15 mouse cellular contexts compared by ENCODE assay signal in genomic region chr7:116606751-116607483, GRCm38 (mm10).
A peak's percentile ranks its signal among the peaks of the same experiment; 100 is the strongest.
DNase-seq lines count a peak whose midpoint lies in the region; ATAC-seq and TF ChIP-seq lines count a peak whose summit lies in the region.
"Had no signal": no experiment of that assay in that cellular context is flagged by ENCODE, and none has a peak within 500 bp of the region (broad histone marks: within the 10 kb centered on the region; RNA-seq: fewer than 3 reads in every experiment).

No protein-coding gene starts in this region.

- no peak overlapping the region for H3K4me3 ChIP-seq in liver, embryonic 15.5 days (replicated peaks)
- H3K4me3 ChIP-seq in liver, embryonic 11.5 days (ENCODE audit: low read depth, low read length) = no peak overlapping the region
- no peak overlapping the region for H3K4me3 ChIP-seq in cerebellum, adult 2 months (replicated peaks; ENCODE audit: insufficient read depth, low read depth, low read length)
- H3K4me3 ChIP-seq in liver, postnatal 0 days (ENCODE audit: low read depth, low read length) = no peak overlapping the region

- TF ChIP-seq POLR2A in cerebellum, adult 2 months (IDR thresholded peaks at IDR 0.05; ENCODE audit: borderline replicate concordance, insufficient read depth, low read length) = no peak

- H3K9me3 ChIP-seq in liver, embryonic 15.5 days (replicated peaks) = no peaks in the 10 kb centered on the region
- H3K9me3 ChIP-seq in liver, embryonic 11.5 days (ENCODE audit: control insufficient read depth, low read length) = no peaks in the 10 kb centered on the region
- H3K9me3 ChIP-seq in liver, postnatal 0 days (ENCODE audit: low read length) = no peaks in the 10 kb centered on the region
- H3K9me3 ChIP-seq: forebrain, embryonic 12.5 days; heart, embryonic 10.5 days; intestine, embryonic 15.5 days; limb, embryonic 12.5 days had no signal

- peak; percentile 13 for DNase-seq in cerebellum, adult 11 months
- no peak for DNase-seq in liver, embryonic 11.5 days (ENCODE audit: low spot score)
- peak; percentile 24 to 34 for DNase-seq in cerebellum, adult 2 months
- DNase-seq in liver, postnatal 0 days = peak; percentile 22
- DNase-seq in embryo, embryonic 10.5 days (ENCODE audit: low spot score) = no peak
- no peak for DNase-seq in thymus, postnatal 0 days (ENCODE audit: low spot score)
- DNase-seq: layer of hippocampus, postnatal 36 days; right cerebral cortex, postnatal 4 days; thymus, postnatal 25 days had no signal

- 0 out of 2 replicates have a peak overlapping the region, but pooled peaks have one; percentile 55 for H3K4me2 ChIP-seq in liver, embryonic 15.5 days
- H3K4me2 ChIP-seq in liver, embryonic 11.5 days = no peak overlapping the region
- peak overlapping the region; percentile 68; the same call in 1 of the 2 replicates for H3K4me2 ChIP-seq in liver, postnatal 0 days (ENCODE audit: low read depth, low read length)

- WGBS in liver, embryonic 15.5 days (ENCODE audit: insufficient replicate concordance) = 42% methylated on average over 6 of the region's 6 CpGs
- 62% methylated on average over 5 of the region's 6 CpGs for whole genome bisulfite sequencing in liver, embryonic 11.5 days
- 20% methylated on average over 6 of the region's 6 CpGs for WGBS in cerebellum, adult 2 months
- WGBS in liver, postnatal 0 days (ENCODE audit: insufficient replicate concordance) = 49% methylated on average over 6 of the region's 6 CpGs

- H3K36me3 ChIP-seq in liver, embryonic 15.5 days (replicated peaks) = no peaks in the 10 kb centered on the region
- H3K36me3 ChIP-seq in liver, embryonic 11.5 days (ENCODE audit: control insufficient read depth, insufficient read depth, low read length) = no peaks in the 10 kb centered on the region
- H3K36me3 ChIP-seq in liver, postnatal 0 days (replicated peaks; ENCODE audit: insufficient read depth, low read length) = no peaks in the 10 kb centered on the region
- H3K36me3 ChIP-seq: forebrain, embryonic 12.5 days; heart, embryonic 10.5 days; intestine, embryonic 15.5 days; limb, embryonic 12.5 days had no signal

- no peaks in the 10 kb centered on the region for H3K27me3 ChIP-seq in liver, embryonic 15.5 days
- no peaks in the 10 kb centered on the region for H3K27me3 ChIP-seq in liver, embryonic 11.5 days (replicated peaks; ENCODE audit: control insufficient read depth, insufficient read depth, low read length)
- H3K27me3 ChIP-seq in cerebellum, adult 2 months (ENCODE audit: control insufficient read depth, insufficient read depth, low read length) = no peaks in the 10 kb centered on the region
- no peaks in the 10 kb centered on the region for H3K27me3 ChIP-seq in liver, postnatal 0 days (ENCODE audit: insufficient read depth, low read length)
- H3K27me3 ChIP-seq: forebrain, embryonic 12.5 days; intestine, embryonic 15.5 days had no signal

- ATAC-seq in cerebellum, adult (ENCODE audit: insufficient number of reproducible peaks, low FRiP score, low TSS enrichment) = no peak
- ATAC-seq in liver, embryonic 15.5 days (ENCODE audit: insufficient read depth) = no peak; the same call in 1 of the 2 replicates
- no peak for ATAC-seq in liver, embryonic 11.5 days (replicated peaks; ENCODE audit: low FRiP score)
- no peak for ATAC-seq in liver, postnatal 0 days

- TF ChIP-seq CTCF in cerebellum, adult 2 months (IDR thresholded peaks at IDR 0.05; ENCODE audit: borderline replicate concordance, insufficient read depth, low read depth, low read length) = no peak
- TF ChIP-seq CTCF in liver, postnatal 0 days (IDR thresholded peaks at IDR 0.05; ENCODE audit: low read depth) = no peak

- H3K27ac ChIP-seq in liver, embryonic 15.5 days (replicated peaks) = no peak overlapping the region
- no peak overlapping the region for H3K27ac ChIP-seq in liver, embryonic 11.5 days (ENCODE audit: low read depth, low read length)
- no peak overlapping the region for H3K27ac ChIP-seq in cerebellum, adult 2 months (ENCODE audit: insufficient read depth, low read length)
- no peak overlapping the region for H3K27ac ChIP-seq in liver, postnatal 0 days (ENCODE audit: low read depth)
- H3K27ac ChIP-seq: forebrain, embryonic 12.5 days; intestine, embryonic 15.5 days; limb, embryonic 12.5 days had no signal

- no peak for TF ChIP-seq EP300 in liver, postnatal 0 days (IDR thresholded peaks at IDR 0.05; ENCODE audit: low read depth)

- 0 out of 2 replicates have a peak, but pooled peaks cover 6% of the 10 kb centered on the region for H3K4me1 ChIP-seq in liver, embryonic 15.5 days (replicated peaks)
- H3K4me1 ChIP-seq in liver, embryonic 11.5 days (replicated peaks; ENCODE audit: control insufficient read depth, insufficient read depth, low read length) = peaks cover 7% of the 10 kb centered on the region
- H3K4me1 ChIP-seq in cerebellum, adult 2 months (ENCODE audit: control insufficient read depth, insufficient read depth, low read length) = peaks cover 5% of the 10 kb centered on the region; the same call in 1 of the 2 replicates
- peaks cover 9% of the 10 kb centered on the region for H3K4me1 ChIP-seq in liver, postnatal 0 days (ENCODE audit: insufficient read depth)

- no peak overlapping the region for H3K9ac ChIP-seq in liver, embryonic 15.5 days
- no peak overlapping the region for H3K9ac ChIP-seq in liver, embryonic 11.5 days (ENCODE audit: low read depth, low read length)
- H3K9ac ChIP-seq in liver, postnatal 0 days (replicated peaks) = no peak overlapping the region
- H3K9ac ChIP-seq: forebrain, embryonic 12.5 days; intestine, embryonic 15.5 days had no signal

Comparison
In these comparisons a context has a peak if more than half of its experiments do, and no peak if none do; other contexts are left out.
1. DNase-seq: peak in cerebellum, adult 11 months (single experiment), cerebellum, adult 2 months (2 of 2) and liver, postnatal 0 days (single experiment); none in liver, embryonic 11.5 days (single experiment), embryo, embryonic 10.5 days (single experiment) and thymus, postnatal 0 days (single experiment).